Mouse (Mus musculus): ENCODE results near the gene Hormad1.

Hormad1 gene

DNA sequence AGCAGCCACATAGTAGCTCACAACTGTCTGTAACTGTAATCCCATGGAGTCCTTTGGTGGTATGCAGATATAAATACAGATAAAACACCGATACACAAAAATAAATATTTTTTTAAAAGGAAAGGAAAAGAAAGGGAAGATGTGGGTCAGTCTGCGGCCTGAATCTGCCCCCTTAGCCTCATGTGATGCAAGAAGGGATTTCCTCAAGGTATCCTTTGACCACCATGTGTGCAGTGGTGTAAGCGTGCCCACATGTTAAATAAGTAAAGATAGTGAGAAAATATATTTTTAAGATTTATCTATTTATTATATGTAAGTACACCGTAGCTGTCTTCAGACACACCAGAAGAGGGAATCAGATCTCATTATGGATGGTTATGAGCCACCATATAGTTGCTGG lies 19.6 kb upstream of the Hormad1 start:
- no peak for TF ChIP-seq GATA4 (IDR thresholded peaks at IDR 0.05; ENCODE audit: insufficient replicate concordance, low read length)

GRCm38 (mm10) chr3:95542171-95542570 lies 17.3 kb upstream of the Hormad1 start:
- no peak for TF ChIP-seq GATA4 (IDR thresholded peaks at IDR 0.05; ENCODE audit: insufficient replicate concordance, low read length)

DNA sequence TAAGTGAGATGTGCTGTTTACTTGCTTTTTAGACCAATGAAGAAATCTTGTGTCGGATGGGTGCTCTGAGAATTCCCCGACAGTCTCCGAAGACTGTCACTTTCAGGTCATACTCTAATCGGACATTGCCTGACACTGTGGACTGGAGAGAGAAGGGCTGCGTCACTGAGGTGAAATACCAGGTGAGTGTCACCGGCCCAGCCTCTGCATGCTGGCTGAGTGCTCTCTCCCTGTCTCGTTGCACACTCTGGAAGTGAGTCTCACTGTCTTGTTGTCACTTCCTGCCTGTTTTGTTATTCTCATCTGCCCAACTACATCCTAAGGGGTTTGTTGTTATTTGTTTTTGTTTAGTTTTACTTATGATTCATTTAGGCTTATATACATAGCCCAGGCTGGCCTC lies 16.5 kb upstream of the Hormad1 start:
- TF ChIP-seq GATA4 (IDR thresholded peaks at IDR 0.05; ENCODE audit: insufficient replicate concordance, low read length) = no peak

DNA sequence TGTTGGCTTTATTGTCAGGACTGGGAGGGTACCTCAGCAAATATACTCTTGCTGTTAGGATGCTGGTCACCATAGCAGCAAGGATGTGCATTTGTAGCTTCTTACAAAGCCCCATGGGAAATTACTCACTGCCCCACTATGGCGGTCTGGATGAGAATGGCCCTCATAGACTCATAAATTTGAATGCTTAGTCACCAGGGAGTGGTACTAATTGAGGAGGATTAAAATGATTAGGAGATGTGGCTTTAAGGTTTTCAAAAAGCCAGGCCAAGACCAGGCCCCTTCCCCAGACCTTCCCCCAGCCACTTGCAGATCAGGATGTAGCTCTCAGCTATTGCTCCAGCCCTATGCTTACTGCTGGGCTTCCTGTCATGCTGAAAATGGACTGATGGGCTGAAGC lies 9.3 kb upstream of the Hormad1 start:
- no peak for TF ChIP-seq GATA4 (IDR thresholded peaks at IDR 0.05; ENCODE audit: insufficient replicate concordance, low read length)

GRCm38 (mm10) chr3:95553986-95554385 lies 5.5 kb upstream of the Hormad1 start:
- TF ChIP-seq GATA4 (IDR thresholded peaks at IDR 0.05; ENCODE audit: insufficient replicate concordance, low read length) = no peak

DNA sequence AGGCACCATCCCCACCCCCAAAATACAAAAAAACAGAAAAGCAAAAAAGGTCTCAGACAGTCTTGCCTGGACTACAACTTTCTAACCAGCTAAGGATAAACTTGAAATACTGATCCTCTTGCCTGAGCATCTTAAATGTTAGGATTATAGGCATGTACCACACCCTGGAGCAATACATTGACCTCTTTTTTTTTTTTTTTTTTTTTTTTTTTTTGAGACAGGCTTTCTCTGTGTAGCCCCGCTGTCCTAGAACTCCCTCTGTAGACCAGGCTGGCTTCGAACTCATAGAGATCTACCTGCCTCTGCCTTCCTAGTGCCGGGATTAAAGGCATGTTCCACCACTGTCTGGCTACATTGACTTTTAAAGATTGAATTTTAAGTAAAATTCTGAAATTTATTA lies 1.3 kb downstream of the Hormad1 start:
- TF ChIP-seq GATA4 (IDR thresholded peaks at IDR 0.05; ENCODE audit: insufficient replicate concordance, low read length) = no peak

GRCm38 (mm10) chr3:95561826-95562225 lies 2.3 kb downstream of the Hormad1 start:
- no peak for TF ChIP-seq GATA4 (IDR thresholded peaks at IDR 0.05; ENCODE audit: insufficient replicate concordance, low read length)

DNA sequence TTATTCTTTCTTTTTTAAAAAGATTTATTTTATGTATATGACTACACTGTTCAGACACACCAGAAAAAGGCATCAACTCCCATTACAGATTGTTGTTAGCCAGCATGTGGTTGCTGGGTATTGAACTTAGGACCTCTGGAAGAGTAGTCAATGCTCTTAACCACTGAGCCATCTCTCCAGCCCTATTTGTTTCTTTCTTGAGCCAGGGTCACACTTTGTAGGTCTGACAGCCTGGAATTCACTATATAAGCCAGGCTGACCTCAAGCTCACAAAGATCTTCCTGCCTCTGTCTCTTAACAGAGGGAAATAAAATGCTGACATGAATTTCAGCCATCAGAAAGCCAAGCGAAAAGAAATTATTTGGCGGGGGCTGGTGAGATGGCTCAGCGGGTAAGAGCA lies 10.1 kb downstream of the Hormad1 start:
- no peak for TF ChIP-seq GATA4 (IDR thresholded peaks at IDR 0.05; ENCODE audit: insufficient replicate concordance, low read length)

GRCm38 (mm10) chr3:95587754-95588603 lies 28.5 kb downstream of the Hormad1 start:
- TF ChIP-seq GATA4 (IDR thresholded peaks at IDR 0.05; ENCODE audit: insufficient replicate concordance, low read length) = no peak

DNA sequence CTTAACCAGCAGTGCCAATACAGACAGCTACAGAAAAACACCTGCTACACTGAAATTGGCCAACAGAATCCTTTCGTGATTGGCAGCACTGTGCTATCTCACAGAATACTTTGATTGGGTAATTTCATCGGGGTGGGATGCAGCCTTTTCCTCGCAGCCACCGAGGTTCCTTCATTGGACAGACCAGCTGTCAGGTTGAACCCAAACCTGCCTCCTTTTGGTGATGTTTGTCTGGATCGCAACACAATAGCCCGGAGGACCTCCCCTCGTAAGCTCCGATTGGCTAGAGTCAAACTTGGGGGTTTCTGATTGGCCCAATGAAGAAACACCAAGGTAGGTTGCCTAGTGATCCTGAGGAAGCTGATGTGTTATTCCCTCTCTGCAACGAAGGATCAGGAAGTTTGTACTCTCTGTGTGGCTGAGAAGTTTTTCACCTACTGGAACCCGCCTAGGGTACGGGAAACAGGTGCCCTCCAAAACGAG lies 29.2 kb downstream of the Hormad1 start, which contains the start of gene Golph3l:
TSS of gene Golph3l (plus strand) at position 331 of the 483 bp plus-strand sequence.
- peak; percentile 37; the same call in 1 of the 2 replicates for TF ChIP-seq GATA4 (IDR thresholded peaks at IDR 0.05; ENCODE audit: insufficient replicate concordance, low read length)

GRCm38 (mm10) chr3:95598734-95599133 lies 39.3 kb downstream of the Hormad1 start:
- TF ChIP-seq GATA4 (IDR thresholded peaks at IDR 0.05; ENCODE audit: insufficient replicate concordance, low read length) = no peak

DNA sequence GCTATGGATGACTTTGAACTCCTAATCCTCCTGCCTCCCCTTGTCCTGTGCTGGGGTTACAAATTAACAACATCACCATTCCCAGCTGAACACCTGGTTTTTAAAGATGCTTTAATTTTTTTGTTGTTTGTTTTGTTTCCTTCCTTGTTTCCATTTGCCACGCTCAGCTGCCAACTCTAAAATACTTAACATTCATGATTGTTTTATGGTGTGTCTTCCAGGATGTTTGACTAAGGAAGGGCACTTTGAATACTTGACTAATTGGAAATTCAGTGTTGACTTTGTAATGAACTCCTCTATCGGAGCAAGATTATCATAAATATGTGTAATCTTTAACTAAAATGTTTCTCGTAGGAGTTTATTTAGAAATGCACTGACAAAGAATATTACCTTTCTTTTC lies 41.8 kb downstream of the Hormad1 start:
- TF ChIP-seq GATA4 (IDR thresholded peaks at IDR 0.05; ENCODE audit: insufficient replicate concordance, low read length) = no peak

DNA sequence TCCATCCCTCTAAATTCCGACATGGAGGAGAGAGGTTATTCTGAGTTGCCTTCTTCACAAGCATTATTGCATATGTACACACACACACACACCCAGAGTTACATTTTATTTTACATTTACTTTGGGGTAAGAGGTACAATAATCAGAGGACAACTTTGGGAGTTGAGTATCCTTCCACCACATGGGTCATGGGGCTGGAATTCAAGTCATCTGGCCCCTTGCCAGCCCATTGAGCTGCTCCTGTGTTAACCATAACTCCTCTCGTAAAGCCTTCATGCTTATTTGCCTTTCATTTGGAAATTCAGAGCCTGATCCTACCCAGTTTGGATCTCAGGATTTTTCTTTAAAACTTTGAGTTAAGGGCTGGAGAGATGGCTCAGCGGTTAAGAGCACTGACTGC lies 46.6 kb downstream of the Hormad1 start:
- TF ChIP-seq GATA4 (IDR thresholded peaks at IDR 0.05; ENCODE audit: insufficient replicate concordance, low read length) = no peak

DNA sequence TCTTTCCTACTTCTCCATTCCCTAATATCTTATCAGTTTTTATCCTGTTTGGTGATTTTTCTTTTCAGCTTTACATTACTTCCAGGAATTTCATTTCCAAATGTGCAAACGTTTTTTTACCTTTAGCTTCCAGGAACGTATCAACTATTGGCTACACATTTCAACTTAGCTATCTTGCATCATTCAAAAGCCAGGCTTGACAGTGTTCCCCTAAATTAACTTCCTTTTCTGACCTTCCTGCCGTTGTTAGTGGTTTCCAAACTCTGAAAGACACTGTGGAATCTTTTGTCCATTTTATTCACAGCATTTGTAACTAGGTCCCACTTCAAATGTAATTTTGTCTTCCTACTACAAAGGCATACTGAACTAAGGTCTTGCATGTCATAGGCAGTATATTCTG lies 49.7 kb downstream of the Hormad1 start:
- no peak for TF ChIP-seq GATA4 (IDR thresholded peaks at IDR 0.05; ENCODE audit: insufficient replicate concordance, low read length)

DNA sequence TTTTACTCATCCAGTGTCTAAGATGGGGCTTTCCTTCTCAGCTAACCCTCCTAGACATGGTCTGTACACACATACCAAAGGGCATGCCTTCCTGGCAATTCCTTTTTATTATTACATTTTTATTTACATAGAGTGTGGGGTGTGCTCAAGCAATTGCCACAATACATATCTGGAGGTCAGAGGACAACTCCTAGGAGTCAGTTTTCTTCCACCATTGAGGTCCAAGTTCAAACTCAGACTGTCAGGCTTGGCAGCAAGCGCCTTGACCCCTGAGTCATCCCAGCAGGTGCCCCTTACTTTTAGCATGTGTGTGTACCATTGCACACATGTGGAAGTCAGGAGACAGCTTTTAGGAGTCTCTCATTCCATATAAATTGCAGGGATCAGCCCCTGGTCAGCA lies 54.5 kb downstream of the Hormad1 start:
- TF ChIP-seq GATA4 (IDR thresholded peaks at IDR 0.05; ENCODE audit: insufficient replicate concordance, low read length) = no peak

DNA sequence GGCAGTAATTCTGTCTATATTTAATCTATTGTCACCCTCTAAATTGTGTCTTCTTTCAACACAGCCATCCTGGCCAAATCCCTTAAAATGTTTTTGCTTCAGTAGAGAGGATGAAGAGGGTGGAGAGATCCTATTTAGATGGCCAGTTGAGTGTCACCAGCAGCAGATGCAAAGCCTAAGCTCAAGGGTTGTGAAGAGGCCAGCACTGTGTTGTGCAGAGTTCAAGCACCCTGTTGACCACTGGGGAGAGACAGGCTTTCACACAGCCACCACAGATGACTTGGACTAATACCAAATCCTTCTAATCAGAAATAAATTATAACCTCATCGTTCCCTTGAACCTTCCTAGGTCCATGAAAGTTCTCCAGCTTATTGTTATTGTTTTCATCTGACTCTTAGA lies 59.0 kb downstream of the Hormad1 start:
- TF ChIP-seq GATA4 (IDR thresholded peaks at IDR 0.05; ENCODE audit: insufficient replicate concordance, low read length) = no peak

- TF ChIP-seq GATA4 (IDR thresholded peaks at IDR 0.05; ENCODE audit: insufficient replicate concordance, low read length) = no peak
Observed at GRCm38 (mm10) chr3:95621241-95621640, 61.8 kb downstream of the Hormad1 start.
